Mouse (Mus musculus) liver, postnatal 0 days (tissue): ENCODE data around the gene Timp3.

ENCODE experiments used
- CTCF ChIP-seq: sonication (generic); IDR thresholded peaks from 2 replicates; pipeline ENCODE4 v1.5.1; 2016; ENCODE audit warnings: antibody characterized with exemption, low read depth
- EP300 ChIP-seq: IDR thresholded peaks from 2 replicates; pipeline ENCODE4 v1.6.1; 2016; ENCODE audit warnings: antibody characterized with exemption, low read depth, mild to moderate bottlenecking

DNA sequence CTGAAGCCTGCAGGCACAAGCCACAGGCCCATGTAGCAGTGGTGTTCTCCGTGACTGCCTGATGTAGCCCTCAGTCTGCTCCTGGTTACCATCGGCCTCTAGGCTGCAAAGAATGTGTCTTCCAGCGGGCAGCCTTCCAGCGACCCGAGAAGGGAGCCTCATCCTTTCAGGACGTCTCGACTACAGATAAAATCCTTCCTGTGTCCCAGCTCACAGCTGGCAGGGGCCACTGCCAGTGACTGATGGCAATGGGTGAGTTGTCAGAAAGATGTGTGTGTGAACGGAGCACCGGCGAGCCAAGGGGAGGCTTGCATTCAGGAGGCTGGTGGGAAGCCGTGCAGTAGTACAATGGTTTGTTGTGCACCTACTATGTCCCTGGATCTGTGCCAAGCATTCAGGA is 75.7 kb downstream of the Timp3 start:
- TF ChIP-seq CTCF (no peak), EP300 (no peak)
